Mouse (Mus musculus) liver, embryonic 14.5 days (tissue): ENCODE data around the gene Nek9.

Experiments
- CTCF ChIP-seq: IDR thresholded peaks from 2 replicates; pipeline ENCODE4 v1.5.1; 2016; ENCODE audit warnings: antibody characterized with exemption, low read depth, control low read depth
- EP300 ChIP-seq: IDR thresholded peaks from 2 replicates; pipeline ENCODE4 v1.6.1; 2016; ENCODE audit warnings: antibody characterized with exemption, low read depth

DNA sequence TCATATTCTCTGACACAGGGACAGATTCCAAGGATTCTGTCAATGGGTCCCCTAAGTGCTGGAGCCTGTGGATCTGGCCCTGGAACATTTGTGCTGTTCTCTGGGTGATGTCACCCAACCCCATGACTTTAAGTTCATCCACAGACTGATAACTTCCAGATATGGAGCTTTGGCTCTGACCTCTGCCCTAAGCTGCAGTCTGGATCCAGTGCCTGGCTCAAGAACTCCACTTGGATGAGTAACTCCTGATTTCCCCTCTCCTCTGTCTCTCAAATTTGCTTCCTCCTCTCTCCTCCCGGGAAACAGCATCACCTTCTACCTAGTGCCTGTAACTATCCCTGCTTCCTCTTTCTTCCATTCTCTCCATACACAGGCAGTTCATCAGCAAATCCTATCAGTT lies 41.1 kb upstream of the Nek9 start:
- no peak for TF ChIP-seq CTCF
- TF ChIP-seq EP300: no peak
